In the genomic region with DNA sequence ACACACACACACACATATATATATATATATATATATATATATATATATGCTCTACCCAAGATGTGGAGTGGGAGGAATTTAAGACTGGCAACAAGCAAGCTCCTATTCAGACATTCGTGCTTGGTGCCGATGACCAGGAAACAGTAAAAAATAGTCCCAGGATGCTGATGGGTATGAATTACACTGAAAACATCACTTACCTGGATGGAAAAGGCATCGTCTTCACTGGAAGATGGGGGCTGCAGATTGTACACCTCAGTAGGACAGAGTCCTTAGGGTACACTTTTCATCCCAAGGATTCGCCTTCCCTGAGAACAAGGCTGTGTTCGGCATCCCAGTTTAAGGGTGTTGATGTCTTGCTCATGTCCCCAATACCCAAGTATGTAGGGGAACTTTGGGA, we compare ENCODE assay signal across 42 mouse cellular contexts. TPM values are rescaled to one million over a fixed set of nuclear protein-coding genes. Genes with fewer than 3 reads are reported as not detected.
"Had no signal": no experiment of that assay in that cellular context is flagged by ENCODE, and none has a peak within 500 bp of the region (broad histone marks: within the 10 kb centered on the region; RNA-seq: fewer than 3 reads in every experiment).

No protein-coding gene starts in this region.

- H3K4me1 ChIP-seq: liver, embryonic 12.5 days; lung, embryonic 15.5 days; midbrain, embryonic 12.5 days; neural tube, embryonic 12.5 days had no signal

- H3K27ac ChIP-seq: left cerebral cortex, adult 2 months; limb, embryonic 10.5 days; limb, embryonic 12.5 days; limb, embryonic 13.5 days; limb, embryonic 15.5 days; liver, embryonic 12.5 days; liver, embryonic 13.5 days; liver, embryonic 14.5 days; liver, embryonic 15.5 days; lung, embryonic 15.5 days; macrophage; midbrain, embryonic 10.5 days; midbrain, embryonic 12.5 days; midbrain, embryonic 15.5 days; neural tube, embryonic 12.5 days; neural tube, embryonic 13.5 days had no signal

- H3K4me3 ChIP-seq: left cerebral cortex, adult 2 months; limb, embryonic 10.5 days; limb, embryonic 12.5 days; limb, embryonic 13.5 days; limb, embryonic 15.5 days; liver, embryonic 12.5 days; liver, embryonic 13.5 days; liver, embryonic 15.5 days; lung, embryonic 15.5 days; megakaryocyte, embryonic 14.5 days; midbrain, embryonic 10.5 days; midbrain, embryonic 12.5 days; midbrain, embryonic 15.5 days; myocyte; neural tube, embryonic 12.5 days; neural tube, embryonic 13.5 days had no signal

- DNase-seq: left cerebral cortex, postnatal 4 days; liver; liver, embryonic 13.5 days; liver, postnatal 0 days; lung, adult 18-20 months; lung, adult 2 months; lung, embryonic 14.5 days; lung, postnatal 10 days; lung, postnatal 14 days; lung, postnatal 36 days; lung, postnatal 4 days; midbrain, embryonic 14.5 days had no signal

- H3K9ac ChIP-seq: limb, embryonic 12.5 days; limb, embryonic 13.5 days; limb, embryonic 15.5 days; liver, embryonic 12.5 days; liver, embryonic 13.5 days; liver, embryonic 14.5 days; liver, embryonic 15.5 days; liver, postnatal 0 days; lung, embryonic 14.5 days; lung, embryonic 15.5 days; midbrain, embryonic 12.5 days; midbrain, embryonic 15.5 days; neural tube, embryonic 12.5 days; neural tube, embryonic 13.5 days had no signal

- H3K4me2 ChIP-seq: limb, embryonic 12.5 days; limb, embryonic 13.5 days; limb, embryonic 15.5 days; liver, embryonic 12.5 days; liver, embryonic 13.5 days; liver, embryonic 15.5 days; lung, embryonic 14.5 days; lung, embryonic 15.5 days; midbrain, embryonic 12.5 days; midbrain, embryonic 15.5 days; neural tube, embryonic 12.5 days; neural tube, embryonic 13.5 days had no signal

- H3K36me3 ChIP-seq: limb, embryonic 10.5 days; limb, embryonic 12.5 days; limb, embryonic 13.5 days; limb, embryonic 15.5 days; liver, embryonic 12.5 days; liver, embryonic 13.5 days; liver, embryonic 15.5 days; lung, embryonic 15.5 days; midbrain, embryonic 10.5 days; midbrain, embryonic 12.5 days; midbrain, embryonic 15.5 days; neural tube, embryonic 12.5 days; neural tube, embryonic 13.5 days had no signal

- ATAC-seq: liver, embryonic 12.5 days; liver, postnatal 0 days; lung, postnatal 0 days; midbrain, embryonic 15.5 days; midbrain, embryonic 16.5 days had no signal

- H3K27me3 ChIP-seq: limb, embryonic 13.5 days; limb, embryonic 15.5 days; liver, embryonic 13.5 days; lung, embryonic 15.5 days; midbrain, embryonic 12.5 days; midbrain, embryonic 15.5 days; neural tube, embryonic 12.5 days; neural tube, embryonic 13.5 days had no signal

- H3K9me3 ChIP-seq: limb, embryonic 10.5 days; limb, embryonic 12.5 days; limb, embryonic 13.5 days; limb, embryonic 15.5 days; liver, embryonic 12.5 days; liver, embryonic 13.5 days; liver, embryonic 15.5 days; lung, embryonic 15.5 days; megakaryocyte, embryonic 14.5 days; midbrain, embryonic 10.5 days; midbrain, embryonic 12.5 days; midbrain, embryonic 15.5 days; neural tube, embryonic 12.5 days; neural tube, embryonic 13.5 days had no signal

RNA-seq across cellular contexts. Expression of gene Cxcl10, which starts 15.3 kb away (rescaled TPM):
- total RNA-seq: left cerebral cortex, adult 2 months; left cerebral cortex, postnatal 10 days; left cerebral cortex, postnatal 14 days; left cerebral cortex, postnatal 25 days; left cerebral cortex, postnatal 4 days; midbrain, postnatal 0 days had no signal
- polyA plus RNA-seq: lung, embryonic 14.5 days; midbrain, embryonic 12.5 days; neural tube, embryonic 11.5 days had no signal

RNA-seq across cellular contexts. Expression of gene Art3, which starts 32.4 kb away (rescaled TPM):
- total RNA-seq: megakaryocyte, adult 5-6 weeks; megakaryocyte-erythroid progenitor cell, adult 5-6 weeks had no signal
- polyA plus RNA-seq: macrophage had no signal

RNA-seq across cellular contexts. Expression of gene Cxcl9, which starts 36.1 kb away (rescaled TPM):
- total RNA-seq: left cerebral cortex, adult 2 months; left cerebral cortex, postnatal 10 days; left cerebral cortex, postnatal 14 days; left cerebral cortex, postnatal 25 days; left cerebral cortex, postnatal 36 days; left cerebral cortex, postnatal 4 days; megakaryocyte-erythroid progenitor cell, adult 5-6 weeks; midbrain, postnatal 0 days; monocyte, adult 5-6 weeks had no signal
- polyA plus RNA-seq: limb, embryonic 10.5 days; limb, embryonic 11.5 days; limb, embryonic 12.5 days; liver, embryonic 12.5 days; liver, embryonic 13.5 days; liver, embryonic 15.5 days; lung, embryonic 14.5 days; lung, embryonic 15.5 days; lung, embryonic 16.5 days; lung, postnatal 0 days; midbrain, embryonic 10.5 days; midbrain, embryonic 12.5 days; midbrain, embryonic 14.5 days; midbrain, embryonic 15.5 days; midbrain, embryonic 16.5 days; midbrain, postnatal 0 days; neural tube, embryonic 11.5 days; neural tube, embryonic 12.5 days; neural tube, embryonic 13.5 days had no signal
